Mouse (Mus musculus): ENCODE data around the gene Hoxa9. TPM values are rescaled to one million over a fixed set of nuclear protein-coding genes. Genes with fewer than 3 reads are reported as not detected.
A peak's percentile ranks its signal among the peaks of the same experiment; 100 is the strongest.

The Hoxa9 gene
- polyA plus RNA-seq, 1 experiment from 2014 or later: not detected

DNA sequence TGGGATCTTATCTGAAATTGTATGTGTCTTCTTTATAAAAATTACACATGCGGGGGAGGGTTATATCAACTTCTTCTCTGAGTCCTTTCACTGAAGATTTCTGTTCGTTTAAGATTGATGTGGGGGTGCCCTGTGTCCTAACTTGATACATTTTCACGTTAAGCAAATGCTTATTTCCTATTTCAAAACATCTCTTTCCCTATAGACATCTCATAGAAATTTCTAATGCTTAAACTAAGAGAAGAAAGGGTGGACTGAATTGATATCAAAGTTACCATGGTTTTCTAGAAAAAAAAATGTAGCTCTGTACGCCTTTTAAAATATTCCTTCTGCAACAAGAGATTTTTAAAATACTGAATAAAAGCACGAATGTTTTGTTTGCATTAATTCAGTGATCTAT is 36.3 kb upstream of the Hoxa9 start:
- no peaks in the 10 kb centered on the region for H3K36me3 ChIP-seq (replicated peaks)
- no peak overlapping the region for H3K4me3 ChIP-seq
- H3K27ac ChIP-seq (replicated peaks): no peak overlapping the region
- peak; percentile 6 for DNase-seq (ENCODE audit: low spot score)
- no peaks in the 10 kb centered on the region for H3K9me3 ChIP-seq
- peaks cover 100% of the 10 kb centered on the region for H3K27me3 ChIP-seq (replicated peaks; ENCODE audit: low read depth, poor library complexity, severe bottlenecking)
- WGBS: 15% methylated on average over 5 of the region's 5 CpGs
- no peaks in the 10 kb centered on the region for H3K4me1 ChIP-seq

GRCm38 (mm10) chr6:52266666-52266985 is 35.7 kb upstream of the Hoxa9 start:
- H3K4me1 ChIP-seq: no peaks in the 10 kb centered on the region
- DNase-seq (ENCODE audit: low spot score): no peak
- H3K9me3 ChIP-seq: no peaks in the 10 kb centered on the region
- no peaks in the 10 kb centered on the region for H3K36me3 ChIP-seq (replicated peaks)
- H3K4me3 ChIP-seq: no peak overlapping the region
- peaks cover 100% of the 10 kb centered on the region for H3K27me3 ChIP-seq (replicated peaks; ENCODE audit: low read depth, poor library complexity, severe bottlenecking)
- H3K27ac ChIP-seq (replicated peaks): no peak overlapping the region
- 1% methylated on average over 9 of the region's 9 CpGs for WGBS

- Histone ChIP-seq H3K27me3 (replicated peaks; ENCODE audit: low read depth, poor library complexity, severe bottlenecking) (peaks cover 100% of the 10 kb centered on the region), H3K4me3 (no peak overlapping the region), H3K27ac (replicated peaks) (no peak overlapping the region), H3K9me3 (no peaks in the 10 kb centered on the region), H3K36me3 (replicated peaks) (no peaks in the 10 kb centered on the region), H3K4me1 (peaks cover 2% of the 10 kb centered on the region)
- WGBS: 1% methylated on average over 19 of the region's 19 CpGs
- peak; percentile 53 for DNase-seq (ENCODE audit: low spot score)
Observed at GRCm38 (mm10) chr6:52265913-52266665, 35.2 kb upstream of the Hoxa9 start.

GRCm38 (mm10) chr6:52265306-52265912 is 34.5 kb upstream of the Hoxa9 start:
- no peak overlapping the region for H3K4me3 ChIP-seq
- H3K9me3 ChIP-seq: no peaks in the 10 kb centered on the region
- no peaks in the 10 kb centered on the region for H3K36me3 ChIP-seq (replicated peaks)
- DNase-seq (ENCODE audit: low spot score): no peak
- H3K27ac ChIP-seq (replicated peaks): no peak overlapping the region
- H3K27me3 ChIP-seq (replicated peaks; ENCODE audit: low read depth, poor library complexity, severe bottlenecking): peaks cover 100% of the 10 kb centered on the region
- WGBS: 2% methylated on average over 18 of the region's 18 CpGs
- peaks cover 8% of the 10 kb centered on the region for H3K4me1 ChIP-seq

GRCm38 (mm10) chr6:52264106-52264790 is 33.4 kb upstream of the Hoxa9 start:
- Histone ChIP-seq H3K4me3 (no peak overlapping the region), H3K27ac (replicated peaks) (no peak overlapping the region), H3K27me3 (replicated peaks; ENCODE audit: low read depth, poor library complexity, severe bottlenecking) (peaks cover 99% of the 10 kb centered on the region), H3K4me1 (peaks cover 14% of the 10 kb centered on the region), H3K9me3 (no peaks in the 10 kb centered on the region), H3K36me3 (replicated peaks) (no peaks in the 10 kb centered on the region)
- peak; percentile 42 for DNase-seq (ENCODE audit: low spot score)
- 1% methylated on average over 5 of the region's 5 CpGs for WGBS

- no peak overlapping the region for H3K4me3 ChIP-seq
- H3K9me3 ChIP-seq: no peaks in the 10 kb centered on the region
- peaks cover 99% of the 10 kb centered on the region for H3K27me3 ChIP-seq (replicated peaks; ENCODE audit: low read depth, poor library complexity, severe bottlenecking)
- no peaks in the 10 kb centered on the region for H3K36me3 ChIP-seq (replicated peaks)
- no peak overlapping the region for H3K27ac ChIP-seq (replicated peaks)
- WGBS: under 1% methylated on average over 6 of the region's 6 CpGs
- no peak for DNase-seq (ENCODE audit: low spot score)
- H3K4me1 ChIP-seq: peaks cover 14% of the 10 kb centered on the region
Observed at GRCm38 (mm10) chr6:52263321-52263585, 32.4 kb upstream of the Hoxa9 start.

DNA sequence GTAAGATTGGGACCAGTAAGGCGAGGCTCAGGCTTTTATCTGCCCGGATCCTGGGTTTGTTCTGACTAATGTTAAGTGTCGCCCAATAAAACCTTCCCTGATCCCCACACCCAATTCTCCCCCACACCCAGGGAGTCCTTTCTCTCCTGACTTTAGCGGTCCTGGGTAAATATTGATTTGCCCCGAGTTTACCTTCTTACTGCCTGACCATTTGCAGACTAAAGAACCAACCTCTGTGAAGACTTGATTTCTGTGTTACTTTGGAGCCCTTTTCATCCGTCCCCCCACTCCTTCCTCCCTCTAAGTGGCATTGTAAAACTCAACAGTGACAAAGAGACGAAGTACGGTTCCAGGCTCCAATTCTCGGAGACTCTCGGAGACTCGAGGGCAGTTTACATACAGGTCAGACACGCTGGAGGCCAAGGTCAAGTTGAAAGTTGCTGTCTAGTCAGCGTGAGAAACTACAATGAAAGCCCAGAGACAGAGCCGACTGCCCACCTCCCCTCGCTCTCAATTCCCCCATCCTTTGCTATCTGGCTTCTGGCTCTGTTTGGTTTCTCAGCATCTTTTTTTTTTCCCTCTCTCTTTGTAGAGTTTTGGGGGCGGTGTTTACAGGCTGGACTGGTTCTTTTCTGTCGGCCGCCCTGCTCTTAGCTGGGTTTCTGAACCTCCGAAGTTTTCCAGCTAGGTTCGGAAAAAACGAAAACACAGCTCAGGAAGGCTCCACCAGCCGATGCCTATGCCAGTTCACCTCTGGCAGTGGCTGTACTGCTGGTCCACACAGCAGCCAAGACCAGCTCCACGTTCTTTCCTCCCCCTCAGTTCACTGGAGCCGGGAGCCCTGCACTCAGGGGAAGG is 31.8 kb upstream of the Hoxa9 start:
- Histone ChIP-seq H3K27ac (replicated peaks) (no peak overlapping the region), H3K9me3 (no peaks in the 10 kb centered on the region), H3K27me3 (replicated peaks; ENCODE audit: low read depth, poor library complexity, severe bottlenecking) (peaks cover 99% of the 10 kb centered on the region), H3K4me3 (no peak overlapping the region), H3K36me3 (replicated peaks) (no peaks in the 10 kb centered on the region), H3K4me1 (peaks cover 14% of the 10 kb centered on the region)
- peak; percentile 61 for DNase-seq (ENCODE audit: low spot score)
- WGBS: 1% methylated on average over 24 of the region's 24 CpGs

DNA sequence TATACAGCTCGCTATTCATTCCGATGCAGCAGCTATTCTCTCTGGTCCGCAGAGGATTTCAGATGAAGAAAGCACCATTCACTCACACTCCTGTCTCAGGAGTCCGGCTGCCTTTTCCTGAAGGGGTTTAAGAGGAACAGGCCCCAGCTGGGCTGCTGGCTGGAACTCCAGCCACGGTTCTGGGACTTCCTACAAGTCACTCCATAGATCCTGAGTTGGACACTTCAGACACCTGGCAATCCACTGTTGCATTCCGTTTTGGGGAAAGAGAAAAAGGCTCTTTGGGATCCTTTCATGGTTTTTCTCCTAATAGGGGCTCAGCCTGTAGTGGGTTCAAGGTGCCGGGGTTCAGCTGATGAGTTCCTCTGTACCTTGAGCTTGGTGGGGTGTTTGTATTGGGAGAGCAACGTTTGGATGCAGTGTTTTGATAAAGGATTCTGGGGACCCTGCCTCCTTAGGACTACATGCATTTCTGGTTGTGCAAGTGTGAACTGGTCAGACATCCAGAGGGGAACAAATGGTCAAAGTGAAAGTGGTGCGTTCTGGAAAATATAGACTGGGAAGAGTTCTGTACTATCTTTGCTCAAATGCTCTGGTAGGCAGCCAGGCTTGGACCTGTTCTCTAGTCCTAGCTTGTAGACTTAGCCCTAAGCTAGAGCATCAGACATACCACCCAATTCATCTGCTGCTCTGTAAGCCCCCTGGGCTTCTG is 31.0 kb upstream of the Hoxa9 start:
- Histone ChIP-seq H3K27me3 (replicated peaks; ENCODE audit: low read depth, poor library complexity, severe bottlenecking) (peaks cover 99% of the 10 kb centered on the region), H3K9me3 (no peaks in the 10 kb centered on the region), H3K4me3 (no peak overlapping the region), H3K36me3 (replicated peaks) (no peaks in the 10 kb centered on the region), H3K4me1 (peaks cover 14% of the 10 kb centered on the region), H3K27ac (replicated peaks) (no peak overlapping the region)
- WGBS: 4% methylated on average over 9 of the region's 9 CpGs
- DNase-seq (ENCODE audit: low spot score): peak; percentile 60

DNA sequence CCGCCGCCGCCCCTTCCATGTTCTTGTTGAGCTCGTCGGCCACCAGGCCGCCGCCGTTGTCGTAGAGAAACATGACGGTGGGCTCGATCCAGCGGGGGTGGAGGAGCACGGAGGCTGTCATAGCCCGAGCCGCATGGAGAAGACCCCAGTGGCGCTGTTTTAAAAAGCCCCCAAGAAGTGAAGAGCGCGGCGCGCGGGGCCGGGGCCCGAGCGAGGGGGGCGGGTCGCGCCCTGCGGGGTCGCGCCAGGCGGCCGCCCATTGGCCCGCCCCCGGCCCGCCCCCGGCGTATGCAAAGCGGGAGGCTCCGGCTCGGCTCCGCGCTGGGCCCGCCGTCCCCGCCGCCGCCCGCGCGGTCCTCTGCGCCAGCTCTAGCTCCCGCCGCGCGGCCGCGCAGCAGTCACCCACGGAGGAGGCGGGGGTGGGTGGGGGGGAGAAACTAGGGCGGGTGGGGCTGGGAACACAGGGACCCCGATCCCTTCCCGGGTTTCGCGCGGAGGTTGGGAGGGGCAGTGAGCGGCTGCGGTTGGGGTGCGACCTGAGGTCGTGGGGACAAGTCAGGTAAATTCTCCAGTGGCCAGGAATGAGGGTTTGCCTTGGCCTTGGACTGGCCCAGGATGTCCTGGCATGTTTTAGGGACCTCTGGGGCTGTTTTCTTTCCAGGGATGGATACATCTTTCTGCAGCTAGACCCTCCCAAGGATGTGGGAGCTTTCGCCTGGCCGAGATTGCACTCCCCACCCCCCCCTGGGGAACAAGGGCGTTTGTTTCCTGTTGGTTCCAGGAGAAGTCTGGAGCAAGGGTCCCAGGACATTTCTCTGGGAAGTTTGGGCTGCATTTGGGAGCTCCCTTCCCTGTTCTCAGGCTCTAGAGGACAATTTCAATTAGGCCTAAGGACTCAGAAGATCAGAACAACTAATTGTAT is 30.0 kb upstream of the Hoxa9 start, which contains the start of gene Hoxa13:
Hoxa13 (minus strand) TSS at position 227 of the 922 bp plus-strand sequence.
- peak; percentile 74 for DNase-seq (ENCODE audit: low spot score)
- Histone ChIP-seq H3K4me1 (peaks cover 14% of the 10 kb centered on the region), H3K36me3 (replicated peaks) (no peaks in the 10 kb centered on the region), H3K27ac (replicated peaks) (no peak within 1 kb of the TSS), H3K27me3 (replicated peaks; ENCODE audit: low read depth, poor library complexity, severe bottlenecking) (peaks cover 99% of the 10 kb centered on the region), H3K4me3 (peak within 1 kb of the TSS; percentile 49), H3K9me3 (no peaks in the 10 kb centered on the region)
- under 1% methylated on average over 72 of the region's 72 CpGs for WGBS

DNA sequence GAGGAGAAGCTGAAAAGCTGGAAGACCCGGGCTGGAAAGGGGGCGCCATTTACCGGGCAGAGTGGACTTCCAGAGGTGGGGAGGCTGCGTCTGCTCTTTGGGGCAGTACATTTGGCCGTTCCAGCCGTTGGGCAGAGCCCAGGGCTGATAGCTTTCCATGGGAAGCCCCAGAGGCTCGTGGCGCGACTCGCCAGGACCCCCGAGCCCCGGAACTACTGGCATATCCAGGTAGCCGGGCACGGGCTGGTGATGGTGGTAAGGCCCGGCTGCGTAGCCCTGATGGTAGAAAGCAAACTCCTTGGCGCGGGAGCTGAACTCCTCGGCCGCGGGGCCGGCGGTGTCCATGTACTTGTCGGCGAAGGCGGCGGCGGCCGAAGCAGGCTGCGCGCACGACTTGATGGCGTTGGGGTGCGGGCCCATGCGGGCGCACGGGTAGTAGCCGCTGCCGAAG is 28.9 kb upstream of the Hoxa9 start:
- WGBS: 1% methylated on average over 39 of the region's 39 CpGs
- Histone ChIP-seq H3K27me3 (replicated peaks; ENCODE audit: low read depth, poor library complexity, severe bottlenecking) (peaks cover 99% of the 10 kb centered on the region), H3K4me3 (no peak overlapping the region), H3K27ac (replicated peaks) (no peak overlapping the region), H3K36me3 (replicated peaks) (no peaks in the 10 kb centered on the region), H3K9me3 (no peaks in the 10 kb centered on the region), H3K4me1 (peaks cover 14% of the 10 kb centered on the region)
- peak; percentile 62 for DNase-seq (ENCODE audit: low spot score)

DNA sequence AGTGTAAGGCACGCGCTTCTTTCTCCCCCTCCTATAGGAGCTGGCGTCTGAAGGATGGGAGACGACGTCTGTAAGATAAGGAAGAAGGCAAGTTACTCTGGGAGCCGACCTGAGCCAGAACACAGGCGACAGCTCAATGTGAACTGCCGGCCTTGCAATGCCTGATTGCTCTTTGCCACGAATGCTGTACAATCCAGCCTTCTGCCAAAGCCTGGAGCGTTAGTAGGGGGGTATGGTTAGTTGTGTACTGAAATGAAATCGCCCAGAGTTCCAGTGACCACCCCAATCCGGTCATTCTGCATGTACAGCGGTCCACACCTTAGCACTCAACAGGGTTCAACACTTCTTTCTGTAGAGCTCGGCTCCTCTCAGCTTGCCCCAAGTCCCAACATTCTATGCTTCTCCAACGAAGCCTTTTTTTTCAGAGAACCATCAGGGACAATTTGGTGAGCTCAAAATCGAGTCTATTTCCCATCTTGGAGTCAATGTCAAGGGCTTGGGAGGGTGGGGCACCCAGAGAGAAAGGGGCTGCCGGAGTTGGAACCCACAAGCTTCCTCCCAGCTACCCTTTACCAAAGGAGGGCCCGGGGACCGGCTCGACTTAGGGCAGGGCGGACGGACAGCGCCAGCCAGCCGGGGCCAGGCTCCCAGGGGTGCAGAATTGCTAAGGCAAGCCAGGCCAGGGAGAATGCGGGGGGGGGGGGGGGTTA is 28.3 kb upstream of the Hoxa9 start:
- under 1% methylated on average over 24 of the region's 25 CpGs for WGBS
- H3K27ac ChIP-seq (replicated peaks): no peak overlapping the region

More for the DNA sequence above, 28.3 kb upstream of the Hoxa9 start:
- Histone ChIP-seq H3K36me3 (replicated peaks) (no peaks in the 10 kb centered on the region), H3K9me3 (no peaks in the 10 kb centered on the region), H3K4me1 (peaks cover 14% of the 10 kb centered on the region), H3K27me3 (replicated peaks; ENCODE audit: low read depth, poor library complexity, severe bottlenecking) (peaks cover 99% of the 10 kb centered on the region), H3K4me3 (no peak overlapping the region)
- DNase-seq (ENCODE audit: low spot score): peak; percentile 64
